Comparison of ENCODE assay signal across 11 mouse cellular contexts in genomic region chr2:29624091-29624608, GRCm38 (mm10). TPM values are rescaled to one million over a fixed set of nuclear protein-coding genes. Genes with fewer than 3 reads are reported as not detected.
DNase-seq lines count a peak whose midpoint lies in the region; ATAC-seq and TF ChIP-seq lines count a peak whose summit lies in the region.
"Had no signal": no experiment of that assay in that cellular context is flagged by ENCODE, and none has a peak within 500 bp of the region (broad histone marks: within the 10 kb centered on the region; RNA-seq: fewer than 3 reads in every experiment).

No protein-coding gene starts in this region.

- peak overlapping the region; percentile 94 for H3K4me2 ChIP-seq in CH12.LX (ENCODE audit: insufficient read depth, low read depth, poor library complexity, severe bottlenecking)
- 0 out of 2 replicates have a peak overlapping the region, but pooled peaks have one; percentile 18 for H3K4me2 ChIP-seq in intestine, embryonic 16.5 days (ENCODE audit: low read depth, low read length)
- no peak overlapping the region for H3K4me2 ChIP-seq in hindbrain, embryonic 14.5 days (replicated peaks)

- no peak for TF ChIP-seq CTCF in kidney, adult 2 months (conservative IDR thresholded peaks at IDR 0.05; ENCODE audit: insufficient read depth, insufficient read length, low read depth, low read length)
- TF ChIP-seq CTCF in CH12.LX (conservative IDR thresholded peaks at IDR 0.05 in 1 of 2, IDR thresholded peaks at IDR 0.05 in 1 of 2; ENCODE audit: low read depth in 2 of 2, low read length in 2 of 2) = no peak
- no peak for TF ChIP-seq CTCF in small intestine, adult 2 months (IDR thresholded peaks at IDR 0.05; ENCODE audit: extremely low read depth, insufficient read length, insufficient replicate concordance, low read depth, low read length)

- peak; percentile 97 for TF ChIP-seq EP300 in CH12.LX (IDR thresholded peaks at IDR 0.05; ENCODE audit: low read length)

- no peaks in the 10 kb centered on the region for H3K9me3 ChIP-seq in CH12.LX (replicated peaks; ENCODE audit: low read length)
- H3K9me3 ChIP-seq in intestine, embryonic 16.5 days (ENCODE audit: control insufficient read depth, low read length) = no peaks in the 10 kb centered on the region
- no peaks in the 10 kb centered on the region for H3K9me3 ChIP-seq in hindbrain, embryonic 14.5 days (ENCODE audit: control insufficient read depth, low read length)
- H3K9me3 ChIP-seq: limb, embryonic 10.5 days had no signal

- in situ Hi-C loops in CH12.LX (cut with MboI; ENCODE audit: low pct_ligation_motif_present, low pct_unique_long_range_greater_than_20kb, low sequenced_read_pairs) = no loop called here

- no peak for TF ChIP-seq RAD21 in CH12.LX (IDR thresholded peaks at IDR 0.05; ENCODE audit: low read depth, low read length)

- H3K79me2 ChIP-seq in CH12.LX (replicated peaks; ENCODE audit: control insufficient read depth, extremely low read depth, insufficient read depth, poor library complexity, severe bottlenecking) = peaks cover 79% of the 10 kb centered on the region

- no peak for ATAC-seq in intestine, embryonic 16.5 days
- ATAC-seq in hindbrain, embryonic 14.5 days (ENCODE audit: low FRiP score) = no peak
- ATAC-seq: hindbrain, postnatal 0 days had no signal

- peaks cover 39% of the 10 kb centered on the region for H3K4me1 ChIP-seq in kidney, adult 2 months (ENCODE audit: control insufficient read depth, insufficient read depth, low read length)
- H3K4me1 ChIP-seq in CH12.LX (ENCODE audit: control insufficient read depth in 1 of 2, insufficient read depth in 2 of 2) = peaks cover 52 to 67% of the 10 kb centered on the region in 2 experiments
- H3K4me1 ChIP-seq in intestine, embryonic 16.5 days (ENCODE audit: control insufficient read depth, insufficient read depth, low read length) = peaks cover 50% of the 10 kb centered on the region
- peaks cover 34% of the 10 kb centered on the region for H3K4me1 ChIP-seq in small intestine, adult 2 months (ENCODE audit: control insufficient read depth, insufficient read depth, insufficient read length, low read length)
- peaks cover 25% of the 10 kb centered on the region for H3K4me1 ChIP-seq in hindbrain, embryonic 14.5 days (replicated peaks; ENCODE audit: control insufficient read depth, insufficient read depth, low read length)

- no peak for DNase-seq in kidney, adult 2 months
- no peak for DNase-seq in kidney, adult 8-10 months
- DNase-seq in CH12.LX (ENCODE audit: extremely low read depth) = peak; percentile 95
- DNase-seq in cerebellum, adult 11-12 months = no peak
- no peak for DNase-seq in hindbrain, embryonic 14.5 days (ENCODE audit: low spot score)
- DNase-seq in right cerebral cortex, adult 2 months (ENCODE audit: low spot score in 2 of 2) = no peak

- peak overlapping the region; percentile 97; the same call in 1 of the 2 replicates for H3K9ac ChIP-seq in CH12.LX (ENCODE audit: insufficient read depth, low read depth)
- H3K9ac ChIP-seq in intestine, embryonic 16.5 days (ENCODE audit: low read depth, low read length) = no peak overlapping the region
- H3K9ac ChIP-seq in hindbrain, embryonic 14.5 days = no peak overlapping the region

- H3K4me3 ChIP-seq in kidney, adult 2 months (ENCODE audit: insufficient read depth, low read depth, low read length) = no peak overlapping the region
- peak overlapping the region in 2 of 3 experiments; percentile 45 to 83 for H3K4me3 ChIP-seq in CH12.LX (replicated peaks in 1 of 3; ENCODE audit: low read depth in 2 of 3, low read length in 2 of 3, poor library complexity in 1 of 3)
- H3K4me3 ChIP-seq in intestine, embryonic 16.5 days (ENCODE audit: low read length) = no peak overlapping the region
- no peak overlapping the region for H3K4me3 ChIP-seq in small intestine, adult 2 months (ENCODE audit: low read depth, low read length)
- H3K4me3 ChIP-seq in hindbrain, embryonic 14.5 days (replicated peaks; ENCODE audit: low read length) = no peak overlapping the region
- H3K4me3 ChIP-seq: erythroblast, embryonic 14.5 days; limb, embryonic 10.5 days had no signal

- 0 out of 2 replicates have a peak overlapping the region, but pooled peaks have one; percentile 2 for H3K27ac ChIP-seq in kidney, adult 2 months (ENCODE audit: insufficient read depth, low read depth, low read length)
- H3K27ac ChIP-seq in CH12.LX (ENCODE audit: insufficient read depth, low read depth) = peak overlapping the region; percentile 99
- H3K27ac ChIP-seq in intestine, embryonic 16.5 days (ENCODE audit: low read length) = peak overlapping the region; percentile 84
- peak overlapping the region; percentile 95 for H3K27ac ChIP-seq in small intestine, adult 2 months (ENCODE audit: insufficient read depth, low read depth, low read length)
- no peak overlapping the region for H3K27ac ChIP-seq in hindbrain, embryonic 14.5 days
- H3K27ac ChIP-seq: hindbrain, postnatal 0 days; limb, embryonic 10.5 days had no signal

- no peaks in the 10 kb centered on the region for H3K27me3 ChIP-seq in kidney, adult 2 months (replicated peaks; ENCODE audit: control insufficient read depth, insufficient read depth, low read length)
- H3K27me3 ChIP-seq in CH12.LX (replicated peaks) = no peaks in the 10 kb centered on the region
- no peaks in the 10 kb centered on the region for H3K27me3 ChIP-seq in intestine, embryonic 16.5 days (replicated peaks; ENCODE audit: control insufficient read depth, insufficient read depth, low read length)
- no peaks in the 10 kb centered on the region for H3K27me3 ChIP-seq in small intestine, adult 2 months (ENCODE audit: control insufficient read depth, insufficient read depth, low read length)
- no peaks in the 10 kb centered on the region for H3K27me3 ChIP-seq in hindbrain, embryonic 14.5 days (ENCODE audit: control insufficient read depth, insufficient read depth, low read length)

- TF ChIP-seq POLR2A in kidney, adult 2 months (IDR thresholded peaks at IDR 0.05; ENCODE audit: low read depth, low read length) = no peak
- peak; percentile 19; the same call in 1 of the 2 replicates for TF ChIP-seq POLR2A in CH12.LX (IDR thresholded peaks at IDR 0.05; ENCODE audit: low read depth, low read length)
- no peak for TF ChIP-seq POLR2A in small intestine, adult 2 months (IDR thresholded peaks at IDR 0.05; ENCODE audit: low read depth, low read length)

- WGBS in kidney, adult 2 months = 65% methylated on average over 4 of the region's 4 CpGs
- 76% methylated on average over 4 of the region's 4 CpGs for WGBS in intestine, embryonic 16.5 days
- 44% methylated on average over 4 of the region's 4 CpGs for WGBS in small intestine, adult 2 months
- 87% methylated on average over 4 of the region's 4 CpGs for WGBS in hindbrain, embryonic 14.5 days

- H3K36me3 ChIP-seq in kidney, adult 2 months (ENCODE audit: control insufficient read depth, insufficient read depth, low read length) = no peaks in the 10 kb centered on the region
- H3K36me3 ChIP-seq in CH12.LX (replicated peaks in 1 of 2; ENCODE audit: control insufficient read depth in 1 of 2, insufficient read depth in 1 of 2, low read length in 1 of 2) = peaks cover 12 to 49% of the 10 kb centered on the region in 2 experiments
- no peaks in the 10 kb centered on the region for H3K36me3 ChIP-seq in intestine, embryonic 16.5 days (ENCODE audit: control insufficient read depth, insufficient read depth, low read length)
- H3K36me3 ChIP-seq in small intestine, adult 2 months (ENCODE audit: control insufficient read depth, insufficient read depth, low read length) = no peaks in the 10 kb centered on the region
- H3K36me3 ChIP-seq in hindbrain, embryonic 14.5 days (replicated peaks; ENCODE audit: control insufficient read depth, insufficient read depth) = no peaks in the 10 kb centered on the region

- dilution Hi-C loops in CH12.LX (cut with MboI; ENCODE audit: extremely low pct_ligation_motif_present, extremely low pct_unique_long_range_greater_than_20kb, low sequenced_read_pairs) = no loop called here

TF ChIP-seq in CH12.LX, 34 proteins besides CTCF, POLR2A, EP300 and RAD21 (continues in another document):
- TF ChIP-seq RCOR1 (conservative IDR thresholded peaks at IDR 0.05; ENCODE audit: low read depth, low read length) = 0 out of 2 replicates have a peak, but pooled peaks have one; percentile 47
- TF ChIP-seq NRF1 (IDR thresholded peaks at IDR 0.05; ENCODE audit: low read depth, low read length) = no peak
- no peak for TF ChIP-seq ZNF384 (IDR thresholded peaks at IDR 0.05; ENCODE audit: low read depth, low read length)
- TF ChIP-seq ZMIZ1 (IDR thresholded peaks at IDR 0.05; ENCODE audit: low read depth, low read length) = 0 out of 2 replicates have a peak, but pooled peaks have one; percentile 7
- TF ChIP-seq MAFK (IDR thresholded peaks at IDR 0.05; ENCODE audit: insufficient replicate concordance, low read length) = no peak
- no peak for TF ChIP-seq ZKSCAN1 (IDR thresholded peaks at IDR 0.05; ENCODE audit: borderline replicate concordance, low read depth, low read length)
- TF ChIP-seq JUND (conservative IDR thresholded peaks at IDR 0.05; ENCODE audit: low read depth, low read length) = no peak
- TF ChIP-seq USF1 (IDR thresholded peaks at IDR 0.05; ENCODE audit: low read depth, low read length) = no peak
- TF ChIP-seq E2F4 (IDR thresholded peaks at IDR 0.05; ENCODE audit: insufficient replicate concordance, low read depth, low read length) = no peak
- peak; percentile 30; the same call in 1 of the 2 replicates for TF ChIP-seq TBP (conservative IDR thresholded peaks at IDR 0.05; ENCODE audit: low read depth, low read length)
- no peak for TF ChIP-seq MAX (IDR thresholded peaks at IDR 0.05; ENCODE audit: low read length)
- no peak for TF ChIP-seq PAX5 (IDR thresholded peaks at IDR 0.05; ENCODE audit: low read length)
- TF ChIP-seq HCFC1 (IDR thresholded peaks at IDR 0.05; ENCODE audit: low read depth, low read length) = no peak
- TF ChIP-seq ETS1 (conservative IDR thresholded peaks at IDR 0.05; ENCODE audit: low read depth, low read length) = peak; percentile 82
- TF ChIP-seq CHD2 (IDR thresholded peaks at IDR 0.05; ENCODE audit: low read length) = peak; percentile 10; the same call in 1 of the 2 replicates
- peak; percentile 34; the same call in 1 of the 2 replicates for TF ChIP-seq ELF1 (IDR thresholded peaks at IDR 0.05; ENCODE audit: low read depth, low read length)
- TF ChIP-seq MAZ (IDR thresholded peaks at IDR 0.05; ENCODE audit: low read depth, low read length) = 0 out of 2 replicates have a peak, but pooled peaks have one; percentile 11
- 0 out of 2 replicates have a peak, but pooled peaks have one; percentile 61 for TF ChIP-seq MYC (IDR thresholded peaks at IDR 0.05; ENCODE audit: low read depth, low read length)

RNA-seq across cellular contexts. Expression of gene Rapgef1, which starts 4.6 kb away (rescaled TPM):
- polyA plus RNA-seq in kidney, adult 2 months (2012; rRNA removed) = 38.9 and 41.7 TPM in 2 replicates
- total RNA-seq in CH12.LX (2012; rRNA removed) (149 and 185 TPM in 2 replicates), CH12.LX (2014; rRNA removed) (84.0 and 86.5 TPM in 2 replicates)
- polyA plus RNA-seq in CH12.LX (2012; ENCODE audit: insufficient read length, low read depth) = 143 and 170 TPM in 2 replicates
- polyA plus RNA-seq in intestine, embryonic 16.5 days (2015; fragmentation: Nextera tagmentation; extraction: Ambion mirVana) = 7.9 and 8.1 TPM in 2 replicates
- polyA plus RNA-seq in small intestine, adult 2 months (2012; rRNA removed) = 15.5 and 25.1 TPM in 2 replicates
- polyA plus RNA-seq in hindbrain, embryonic 14.5 days (2014; fragmentation: Nextera tagmentation; extraction: Ambion mirVana) = 19.9 and 22.3 TPM in 2 replicates

Comparison
In these comparisons a context has a peak if more than half of its experiments do, and no peak if none do; other contexts are left out.
1. H3K4me3 ChIP-seq: peak in CH12.LX (2 of 3); none in kidney, adult 2 months (single experiment), intestine, embryonic 16.5 days (single experiment), small intestine, adult 2 months (single experiment) and hindbrain, embryonic 14.5 days (single experiment).